Mouse (Mus musculus) neural tube, embryonic 13.5 days (tissue): ENCODE measurements around the gene Gm10518. TPM values are rescaled to one million over a fixed set of nuclear protein-coding genes. Genes with fewer than 3 reads are reported as not detected.

Experiments used
- ATAC-seq: fragments of 200-750 bp; cut with Nextera tagmentation; 2 replicates; pipeline ENCODE4 v1.8.0; 2017; ENCODE audit warnings: low read depth, mild to moderate bottlenecking, moderate TSS enrichment, moderate library complexity
- H3K27ac ChIP-seq: fragments of 300-500 bp; sonication (generic); replicated peaks from 2 replicates; pipeline ENCODE4 v1.5.1; 2015; ENCODE audit warnings: moderate library complexity, mild to moderate bottlenecking, inconsistent platforms
- H3K27me3 ChIP-seq: fragments of 300-500 bp; sonication (generic); 2 replicates; pipeline ENCODE4 v1.6.1; 2015; ENCODE audit warnings: mild to moderate bottlenecking, inconsistent platforms
- H3K36me3 ChIP-seq: fragments of 300-500 bp; sonication (generic); 2 replicates; pipeline ENCODE4 v1.6.1; 2015; ENCODE audit warnings: mild to moderate bottlenecking, inconsistent platforms
- H3K4me1 ChIP-seq: fragments of 300-500 bp; sonication (generic); replicated peaks from 2 replicates; pipeline ENCODE4 v1.6.1; 2015; ENCODE audit warnings: inconsistent platforms
- H3K4me2 ChIP-seq: fragments of 300-500 bp; sonication (generic); 2 replicates; pipeline ENCODE4 v1.6.1; 2015; ENCODE audit warnings: inconsistent platforms, mild to moderate bottlenecking, moderate library complexity
- H3K4me3 ChIP-seq: fragments of 300-500 bp; sonication (generic); 2 replicates; pipeline ENCODE4 v1.5.1; 2015; ENCODE audit warnings: mild to moderate bottlenecking, inconsistent platforms
- H3K9ac ChIP-seq: fragments of 300-500 bp; sonication (generic); 2 replicates; pipeline ENCODE4 v1.6.1; 2015; ENCODE audit warnings: moderate library complexity, mild to moderate bottlenecking, inconsistent platforms
- H3K9me3 ChIP-seq: fragments of 300-500 bp; sonication (generic); 2 replicates; pipeline ENCODE4 v1.6.1; 2016; ENCODE audit warnings: inconsistent platforms
- WGBS: fragments of 180-500 bp; shearing (Covaris S2); methylation state at CpG from one replicate; pipeline ENCODE4 v1.1.7; 2015; 5-methylcytosine and 5-hydroxymethylcytosine counted together
- polyA plus RNA-seq: library from polyadenylated mRNA; unstranded; fragments of >200 nt; fragmentation: Nextera tagmentation; extraction: Ambion mirVana; gene quantifications from 2 replicates; pipeline ENCODE4 v1.2.1, GENCODE M21; 2015

Gm10518 gene
- polyA plus RNA-seq, 1 experiment from 2014 or later = not detected

DNA sequence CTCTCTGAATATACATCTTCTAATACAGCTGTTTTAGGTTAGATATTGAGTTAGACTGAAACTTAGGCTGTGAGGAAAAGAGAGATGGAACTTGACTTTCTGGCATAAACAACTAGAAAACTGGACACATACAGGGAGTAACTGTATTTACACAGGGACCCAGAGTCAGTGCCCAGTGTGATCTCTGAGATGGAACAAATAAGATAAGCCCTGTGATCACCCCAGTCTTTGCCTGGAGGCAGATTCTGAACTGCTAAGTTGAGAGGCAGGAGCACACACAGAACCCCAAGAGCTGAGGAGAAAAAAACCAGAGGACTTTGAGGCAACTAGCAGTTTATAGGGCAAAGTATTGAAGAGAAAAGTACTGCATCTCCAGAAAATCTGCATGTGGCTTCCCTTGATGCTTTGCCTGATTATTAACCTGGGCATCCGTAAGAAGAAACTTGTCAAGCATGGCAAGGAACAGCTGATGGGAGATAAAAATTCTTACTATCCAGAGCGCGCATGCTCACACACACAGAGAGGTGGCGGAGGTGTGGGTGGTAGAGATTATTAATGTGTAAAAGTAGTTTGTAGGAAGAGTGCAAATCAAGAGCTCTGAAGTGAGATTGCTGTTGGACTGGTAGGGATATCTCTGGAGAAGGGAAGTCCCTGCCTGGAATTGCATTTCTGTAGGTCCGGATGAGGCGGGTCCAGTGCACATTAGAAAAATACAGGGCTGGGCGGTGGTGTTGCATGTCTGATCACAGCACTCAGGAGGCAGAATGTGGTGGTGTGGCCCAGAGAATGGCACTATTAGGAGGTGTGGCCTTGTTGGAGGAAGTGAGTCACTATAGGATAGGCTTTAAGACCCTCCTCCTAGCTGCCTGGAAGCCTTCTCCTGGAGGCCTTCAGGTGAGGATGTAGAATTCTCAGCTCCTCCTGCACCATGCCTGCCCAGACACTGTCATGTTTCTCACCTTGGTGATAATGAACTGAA lies 33.5 kb downstream of the Gm10518 start:
- H3K36me3 ChIP-seq = no peaks in the 10 kb centered on the region
- H3K9ac ChIP-seq = no peak overlapping the region
- no peak overlapping the region for H3K4me3 ChIP-seq
- H3K27ac ChIP-seq = no peak overlapping the region
- ATAC-seq = no peak
- no peaks in the 10 kb centered on the region for H3K4me1 ChIP-seq
- peaks cover 13% of the 10 kb centered on the region for H3K9me3 ChIP-seq
- 90% methylated on average over 7 of the region's 7 CpGs for whole genome bisulfite sequencing
- H3K27me3 ChIP-seq = no peaks in the 10 kb centered on the region
- no peak overlapping the region for H3K4me2 ChIP-seq

DNA sequence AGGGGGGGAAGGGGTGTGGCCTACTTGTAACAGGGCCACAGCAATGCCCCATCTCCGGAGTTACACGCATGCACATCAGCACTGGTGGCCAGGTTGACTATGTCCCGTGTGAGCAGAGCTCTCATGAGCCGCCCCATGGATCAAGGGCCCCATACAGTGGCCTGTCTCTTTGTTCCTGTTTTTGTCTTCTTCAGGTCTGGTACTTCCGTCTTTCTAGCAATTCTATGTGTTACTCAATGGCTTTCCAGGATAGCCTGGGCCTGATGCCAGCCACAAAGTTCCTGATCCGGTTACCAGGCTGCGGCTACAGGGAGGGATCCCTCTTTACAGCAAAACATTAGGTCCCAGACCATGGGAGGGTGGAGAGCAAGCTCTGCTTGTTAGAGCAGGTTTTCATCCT lies 39.4 kb downstream of the Gm10518 start:
- H3K4me3 ChIP-seq = no peak overlapping the region
- H3K36me3 ChIP-seq = no peaks in the 10 kb centered on the region
- H3K27ac ChIP-seq = no peak overlapping the region
- no peak for ATAC-seq
- H3K9me3 ChIP-seq = no peaks in the 10 kb centered on the region
- H3K4me2 ChIP-seq = no peak overlapping the region
- H3K4me1 ChIP-seq = no peaks in the 10 kb centered on the region
- WGBS = 79% methylated on average over 7 of the region's 7 CpGs
- H3K27me3 ChIP-seq = no peaks in the 10 kb centered on the region
- H3K9ac ChIP-seq = no peak overlapping the region

DNA sequence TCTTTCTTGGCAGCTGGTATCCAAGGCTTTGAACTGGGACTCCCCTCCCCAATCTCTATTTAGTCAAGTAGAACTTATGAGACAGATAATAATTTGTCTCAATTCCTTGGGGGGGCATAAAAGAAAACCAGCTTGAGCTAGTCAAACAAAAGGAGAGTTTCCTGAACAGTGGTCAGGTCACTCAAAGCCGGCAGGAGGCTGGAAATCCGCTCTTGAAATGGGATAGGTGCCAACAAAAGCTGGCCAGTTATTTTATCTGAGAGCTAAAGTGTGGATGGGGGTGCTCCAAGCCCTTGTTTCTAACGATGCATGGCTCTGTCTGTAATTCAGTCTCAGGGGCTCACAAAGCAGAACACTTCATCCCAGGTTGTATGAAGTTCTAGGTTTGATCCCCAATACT lies 40.8 kb downstream of the Gm10518 start:
- H3K36me3 ChIP-seq = no peaks in the 10 kb centered on the region
- no peak overlapping the region for H3K4me2 ChIP-seq
- no peak for ATAC-seq
- H3K4me1 ChIP-seq = peaks cover 4% of the 10 kb centered on the region; the same call in 1 of the 2 replicates
- 34% methylated on average over 3 of the region's 3 CpGs for WGBS
- no peaks in the 10 kb centered on the region for H3K9me3 ChIP-seq
- no peak overlapping the region for H3K4me3 ChIP-seq
- peaks cover 7% of the 10 kb centered on the region for H3K27me3 ChIP-seq
- no peak overlapping the region for H3K9ac ChIP-seq
- H3K27ac ChIP-seq = no peak overlapping the region

DNA sequence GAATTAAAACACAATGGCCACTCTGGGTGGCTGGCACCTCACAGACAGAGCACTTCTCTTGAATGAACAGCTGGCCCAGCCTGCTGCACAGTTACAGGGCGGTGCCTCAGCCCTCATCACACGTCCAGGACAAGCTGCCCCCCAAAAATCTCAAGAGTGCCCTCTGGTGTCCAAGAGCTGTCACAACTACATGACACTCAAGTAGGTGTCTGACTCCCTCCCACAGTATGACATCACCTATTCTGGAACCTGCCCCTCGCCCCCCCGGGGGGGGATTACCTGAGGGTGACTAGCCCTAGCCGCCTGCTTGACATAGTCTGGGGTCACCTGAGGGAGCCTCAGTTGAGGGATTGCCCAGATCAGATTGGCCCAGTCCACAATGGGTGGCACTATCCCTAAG lies 41.7 kb downstream of the Gm10518 start:
- peak; percentile 55; the same call in 1 of the 2 replicates for ATAC-seq
- 29% methylated on average over 5 of the region's 5 CpGs for WGBS

DNA sequence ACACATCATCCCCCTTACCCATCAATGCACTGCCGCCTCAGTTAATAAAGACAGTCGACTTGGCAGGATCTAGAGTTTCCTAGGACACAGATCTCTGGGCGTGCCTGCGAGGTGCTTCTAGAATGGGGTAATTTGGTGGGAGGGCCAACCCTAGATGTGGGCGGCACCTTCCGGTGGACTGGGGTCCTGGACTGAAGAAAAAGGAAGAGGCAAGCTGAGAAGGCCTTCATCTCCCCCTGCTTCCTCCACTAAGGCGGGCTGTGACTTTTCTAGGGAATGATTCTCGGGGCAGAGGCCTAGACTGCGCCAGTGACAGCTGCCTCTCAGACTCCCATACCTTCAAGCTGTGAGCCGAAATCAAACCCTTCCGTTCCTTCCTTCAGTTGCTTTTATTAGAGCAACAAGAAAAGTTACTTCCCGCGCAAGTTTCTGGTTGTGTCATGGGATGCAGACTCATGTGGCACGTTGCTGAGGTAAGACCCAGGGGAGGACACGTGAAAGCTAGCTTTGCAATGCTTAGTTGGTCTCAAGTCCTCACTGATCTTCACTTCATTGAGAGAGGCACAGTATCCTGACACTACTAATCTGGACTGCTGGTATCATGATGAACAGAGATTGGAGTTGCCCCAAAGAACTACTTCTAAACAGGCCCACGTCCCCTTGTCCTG lies 42.8 kb downstream of the Gm10518 start:
- no peak for ATAC-seq
- Histone ChIP-seq H3K9ac (no peak overlapping the region), H3K27ac (no peak overlapping the region), H3K4me1 (peaks cover 4% of the 10 kb centered on the region; the same call in 1 of the 2 replicates), H3K27me3 (peaks cover 7% of the 10 kb centered on the region), H3K9me3 (no peaks in the 10 kb centered on the region), H3K36me3 (no peaks in the 10 kb centered on the region), H3K4me2 (no peak overlapping the region), H3K4me3 (no peak overlapping the region)
- WGBS = 85% methylated on average over 16 of the region's 16 CpGs

More for the DNA sequence above, 41.7 kb downstream of the Gm10518 start:
- Histone ChIP-seq H3K27ac (no peak overlapping the region), H3K36me3 (no peaks in the 10 kb centered on the region), H3K9ac (no peak overlapping the region), H3K27me3 (peaks cover 7% of the 10 kb centered on the region), H3K4me3 (no peak overlapping the region), H3K4me2 (no peak overlapping the region), H3K4me1 (peaks cover 4% of the 10 kb centered on the region; the same call in 1 of the 2 replicates), H3K9me3 (no peaks in the 10 kb centered on the region)

DNA sequence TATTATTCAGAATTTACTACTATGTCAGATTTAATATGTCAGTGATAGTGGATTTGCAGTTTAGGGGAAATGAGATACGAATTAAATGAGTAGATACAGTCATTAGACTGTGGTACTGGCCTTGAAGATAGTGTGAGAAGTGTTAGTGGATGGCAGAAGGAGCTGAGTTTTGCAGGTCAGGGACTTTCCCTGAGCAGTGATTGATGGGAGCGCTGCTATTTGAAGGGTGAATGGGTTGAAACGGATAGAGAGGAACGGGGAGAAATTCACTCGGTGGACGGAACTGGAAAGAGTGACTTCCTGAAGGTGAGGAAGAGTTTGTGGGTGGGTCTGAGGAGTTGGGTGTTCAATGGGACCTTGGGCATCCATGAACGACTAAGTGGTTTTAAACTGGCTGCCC lies 44.0 kb downstream of the Gm10518 start:
- no peak for ATAC-seq
- Histone ChIP-seq H3K36me3 (no peaks in the 10 kb centered on the region), H3K4me2 (no peak overlapping the region), H3K9ac (no peak overlapping the region), H3K9me3 (no peaks in the 10 kb centered on the region), H3K27me3 (peaks cover 7% of the 10 kb centered on the region), H3K4me1 (peaks cover 4% of the 10 kb centered on the region; the same call in 1 of the 2 replicates), H3K4me3 (no peak overlapping the region), H3K27ac (no peak overlapping the region)
- 46% methylated on average over 7 of the region's 7 CpGs for WGBS

DNA sequence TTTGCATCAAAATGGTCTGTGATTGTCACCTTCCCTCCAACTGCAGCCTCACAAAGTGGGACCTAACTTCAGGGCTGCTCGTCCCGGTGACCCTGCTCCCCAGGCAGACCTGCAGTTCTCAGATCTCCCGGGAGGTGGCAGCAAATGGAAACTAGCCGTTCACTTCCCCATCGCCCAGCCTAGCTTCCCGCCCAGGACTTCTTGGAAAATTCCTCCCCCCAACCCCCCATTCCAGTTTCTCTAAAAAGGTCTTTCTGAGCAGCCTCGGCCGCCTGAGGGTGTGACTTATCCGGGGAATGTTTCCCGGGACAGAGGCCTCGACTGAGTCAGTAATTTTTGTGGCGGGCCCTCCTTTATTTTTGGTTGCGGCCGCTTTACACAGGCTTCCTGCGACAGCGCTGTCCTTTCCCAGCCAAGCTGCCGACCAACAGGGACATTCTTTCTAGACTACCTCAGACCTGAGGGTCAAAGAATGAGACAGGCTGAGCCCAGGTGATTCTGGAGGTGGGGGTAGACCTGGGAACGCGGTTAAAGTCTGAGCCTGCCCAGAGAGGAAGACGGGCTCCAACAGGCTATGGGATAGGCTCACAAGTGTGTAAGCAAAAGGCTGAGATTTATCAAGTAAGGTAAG lies 44.7 kb downstream of the Gm10518 start:
- Histone ChIP-seq H3K4me1 (peaks cover 4% of the 10 kb centered on the region; the same call in 1 of the 2 replicates), H3K4me2 (peak overlapping the region; percentile 66), H3K27ac (no peak overlapping the region), H3K9me3 (no peaks in the 10 kb centered on the region), H3K36me3 (no peaks in the 10 kb centered on the region), H3K27me3 (peaks cover 7% of the 10 kb centered on the region), H3K4me3 (peak overlapping the region; percentile 43), H3K9ac (peak overlapping the region; percentile 65)
- 5% methylated on average over 20 of the region's 20 CpGs for WGBS
- peak; percentile 52; the same call in 1 of the 2 replicates for ATAC-seq

DNA sequence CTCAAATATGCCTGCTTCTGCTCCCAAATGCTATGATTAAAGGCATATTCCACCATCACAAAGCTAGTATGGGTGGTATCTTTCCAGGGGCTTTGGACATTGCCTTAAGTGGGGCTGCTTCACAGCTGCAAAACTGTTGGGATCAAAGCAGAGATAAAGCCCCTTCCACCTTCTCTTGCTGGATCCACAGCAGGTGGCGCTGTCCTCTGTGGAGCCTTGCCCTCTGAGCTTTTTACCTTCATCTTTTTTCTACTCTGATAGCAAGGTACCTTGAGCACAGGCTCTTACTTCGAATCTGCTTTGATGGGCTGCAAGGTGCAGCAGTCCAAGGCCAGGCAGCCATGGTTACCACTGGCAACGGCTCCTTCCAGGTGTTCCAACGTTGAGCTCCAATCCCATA lies 50.2 kb downstream of the Gm10518 start:
- Histone ChIP-seq H3K27ac (no peak overlapping the region), H3K4me2 (no peak overlapping the region), H3K9me3 (no peaks in the 10 kb centered on the region), H3K4me1 (no peaks in the 10 kb centered on the region), H3K36me3 (no peaks in the 10 kb centered on the region), H3K27me3 (peaks cover 4% of the 10 kb centered on the region; the same call in 1 of the 2 replicates), H3K4me3 (no peak overlapping the region), H3K9ac (no peak overlapping the region)
- 49% methylated on average over 4 of the region's 4 CpGs for WGBS
- ATAC-seq = no peak

Other genes starting within 250 kb of the Gm10518 start
- gene Sccpdh, start 135.2 kb upstream of the Gm10518 start, polyA plus RNA-seq = 156 and 157 TPM in 2 replicates
- gene Kif28, start 58.1 kb upstream of the Gm10518 start, polyA plus RNA-seq = not detected in 2 replicates
- gene Ahctf1, start 304 bp downstream of the Gm10518 start, polyA plus RNA-seq = 17.5 and 18.1 TPM in 2 replicates
- gene Cdc42bpa, start 157.1 kb downstream of the Gm10518 start, polyA plus RNA-seq = 20.3 and 21.3 TPM in 2 replicates